Mouse (Mus musculus): ENCODE data around the gene Zfp536.
A peak's percentile ranks its signal among the peaks of the same experiment; 100 is the strongest.

Zfp536 gene

DNA sequence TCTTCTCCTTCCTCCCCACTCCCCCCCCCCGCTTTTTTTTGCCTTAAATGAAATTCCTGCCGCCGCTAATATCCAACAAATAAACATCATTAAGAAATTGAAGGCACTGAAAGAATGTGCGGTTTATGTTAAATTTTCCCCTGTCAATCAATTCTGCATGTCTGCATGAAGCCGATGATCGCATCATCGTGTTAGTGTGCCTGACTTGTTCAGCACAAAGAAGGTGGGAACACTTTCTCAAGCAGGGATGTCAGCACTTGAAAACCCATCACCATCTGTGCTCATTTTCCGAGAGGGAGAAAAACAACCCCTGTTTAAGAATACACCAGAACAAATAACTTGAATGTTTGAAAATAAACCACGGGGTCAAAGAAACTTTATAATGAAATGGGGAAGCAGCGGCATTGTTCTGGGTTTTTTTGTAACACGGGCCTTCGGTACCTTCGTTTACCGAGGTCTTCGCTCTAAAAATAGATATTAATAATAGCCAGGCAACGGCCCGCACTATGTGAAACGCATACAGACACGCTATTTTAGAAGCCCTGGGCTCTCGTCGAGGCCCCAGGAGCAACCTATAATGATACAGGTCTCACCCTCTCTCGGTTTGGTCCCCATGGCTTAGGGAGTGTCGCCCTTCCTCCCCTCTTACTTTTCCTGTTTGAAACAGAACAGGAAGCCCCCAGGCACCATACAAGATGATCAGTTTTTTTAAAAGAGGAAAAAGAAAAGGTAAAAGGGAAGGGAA, 83.7 kb downstream of the Zfp536 start:
- no peak for DNase-seq (ENCODE audit: low spot score)

DNA sequence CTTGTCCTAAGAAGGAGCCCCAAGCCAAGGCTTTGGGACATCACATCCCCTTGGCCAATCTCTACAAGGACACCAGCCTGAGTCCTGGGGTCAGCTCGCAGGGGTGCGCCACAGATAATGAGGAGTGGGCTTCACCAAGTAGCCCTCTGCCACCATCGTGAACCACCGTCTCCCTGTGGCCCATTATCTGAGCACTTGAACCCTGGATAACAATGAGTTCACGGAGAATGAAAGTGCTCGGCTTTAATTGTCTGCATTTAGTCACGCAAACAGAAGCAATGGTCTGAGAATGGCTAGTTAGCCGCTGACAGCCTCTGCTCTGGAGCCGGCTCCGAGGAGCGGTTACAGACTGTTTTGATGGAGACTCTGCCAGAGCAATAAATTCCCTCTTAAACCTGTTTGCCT, 84.3 kb downstream of the Zfp536 start:
- DNase-seq (ENCODE audit: low spot score), result no peak

DNA sequence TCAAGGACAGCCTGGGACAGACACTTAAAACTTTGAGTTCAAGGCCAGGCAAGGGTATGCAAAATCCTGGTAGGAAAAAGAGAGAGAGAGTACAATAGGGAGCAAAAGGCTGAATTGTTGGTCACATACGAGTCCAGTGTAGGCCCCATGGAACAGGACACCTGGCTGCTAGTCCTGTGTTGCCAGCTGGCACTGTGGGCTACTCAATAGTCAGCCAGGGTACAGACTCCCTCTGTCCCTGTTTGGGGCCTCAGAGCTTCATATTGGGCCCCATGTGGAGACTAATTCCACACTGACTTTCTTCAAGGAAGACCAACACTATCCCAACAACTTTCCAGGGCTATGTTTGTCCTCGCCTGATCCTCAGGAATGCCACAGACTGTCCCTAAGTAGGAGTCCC, 87.1 kb downstream of the Zfp536 start:
- DNase-seq (ENCODE audit: low spot score), result no peak

DNA sequence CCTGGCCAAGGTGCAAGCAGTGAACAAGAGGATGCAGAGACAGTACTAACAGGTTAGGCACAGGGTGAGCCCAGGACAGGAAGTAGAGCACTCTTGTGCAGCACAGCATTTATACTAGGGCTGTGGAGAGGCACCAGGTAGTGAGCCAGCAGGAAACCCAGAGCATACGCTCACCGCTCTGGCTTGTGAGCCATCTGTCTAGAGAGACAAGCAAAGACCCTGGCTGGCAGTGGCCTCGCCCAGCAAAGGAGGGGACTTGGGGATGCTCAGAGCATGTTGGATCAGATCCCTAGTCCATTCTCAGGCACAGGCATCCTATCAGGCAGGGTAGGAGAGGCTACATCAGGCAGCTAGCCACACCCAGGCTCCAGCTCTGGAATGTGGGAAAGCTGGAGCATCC, 88.2 kb downstream of the Zfp536 start:
- no peak for DNase-seq (ENCODE audit: low spot score)

DNA sequence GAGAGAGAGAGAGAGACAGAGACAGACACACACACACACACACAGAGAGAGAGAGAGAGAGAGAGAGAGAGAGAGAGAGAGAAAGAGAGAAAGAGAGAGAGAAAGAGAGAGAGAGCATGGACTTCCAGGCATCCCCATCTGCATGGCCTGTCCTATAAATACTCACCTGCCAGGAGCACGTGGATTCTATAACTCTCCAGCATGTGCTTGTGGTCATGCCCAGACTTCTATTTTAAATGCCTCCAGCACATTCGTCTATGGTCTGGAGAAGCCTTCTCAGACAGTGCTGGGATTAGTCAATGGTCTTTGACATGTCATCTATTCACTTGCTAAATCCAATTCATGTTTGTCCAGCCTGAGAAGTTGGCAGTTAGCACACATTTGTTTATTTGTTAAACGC, 92.1 kb downstream of the Zfp536 start:
- DNase-seq (ENCODE audit: low spot score), result no peak

DNA sequence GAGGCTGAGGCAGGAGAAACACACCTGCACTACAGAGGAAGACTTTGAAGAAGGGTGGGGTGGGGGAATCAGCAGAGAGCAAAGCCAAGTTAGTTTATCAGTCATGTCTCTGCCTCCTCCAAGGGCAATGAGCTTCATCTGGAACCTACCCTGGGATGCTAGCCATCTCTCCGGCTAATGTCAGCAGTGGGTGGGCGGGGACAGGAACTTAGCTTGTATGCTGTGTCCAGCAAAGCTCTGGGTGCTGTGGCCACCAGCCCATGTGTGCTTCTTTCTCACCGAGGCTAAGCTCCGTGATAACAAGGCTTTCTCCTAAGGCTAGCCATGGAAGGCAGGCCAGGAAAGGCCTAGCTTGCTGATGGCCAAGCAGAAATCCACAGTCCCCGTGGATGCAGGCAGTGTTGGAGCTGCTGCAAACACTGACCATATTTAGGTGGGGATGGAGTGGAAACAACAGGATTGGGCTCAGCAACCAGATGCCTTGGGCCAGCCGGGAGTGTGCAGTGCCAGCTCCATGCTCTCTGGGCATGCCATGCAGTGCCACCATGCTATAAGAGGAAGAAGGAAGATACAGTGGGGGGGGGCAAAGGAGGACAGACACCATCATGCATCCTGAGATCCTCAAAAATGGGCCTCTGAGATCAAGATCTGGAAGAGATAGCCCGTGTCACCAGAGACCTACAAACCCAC, 109.6 kb downstream of the Zfp536 start:
- no peak for DNase-seq (ENCODE audit: low spot score)

DNA sequence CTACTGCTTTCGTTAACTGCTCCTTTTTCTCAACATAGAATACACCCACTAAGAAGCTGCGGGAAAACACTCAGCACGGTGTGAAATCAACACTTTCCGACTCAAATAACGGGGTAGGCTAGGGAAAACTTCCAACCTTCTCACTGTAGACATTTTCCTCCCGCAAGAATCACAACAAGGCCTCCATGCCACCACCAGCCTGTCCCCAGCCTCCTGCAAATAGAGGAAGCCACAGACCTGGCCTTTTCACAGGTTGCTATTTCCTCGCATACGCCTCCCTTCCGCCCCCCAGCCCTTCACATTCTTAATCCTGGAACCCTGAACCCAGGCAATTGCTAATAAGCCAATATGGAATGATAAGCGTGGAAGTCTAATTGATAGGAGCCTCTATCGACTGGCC, 124.8 kb downstream of the Zfp536 start:
- no peak for DNase-seq (ENCODE audit: low spot score)

DNA sequence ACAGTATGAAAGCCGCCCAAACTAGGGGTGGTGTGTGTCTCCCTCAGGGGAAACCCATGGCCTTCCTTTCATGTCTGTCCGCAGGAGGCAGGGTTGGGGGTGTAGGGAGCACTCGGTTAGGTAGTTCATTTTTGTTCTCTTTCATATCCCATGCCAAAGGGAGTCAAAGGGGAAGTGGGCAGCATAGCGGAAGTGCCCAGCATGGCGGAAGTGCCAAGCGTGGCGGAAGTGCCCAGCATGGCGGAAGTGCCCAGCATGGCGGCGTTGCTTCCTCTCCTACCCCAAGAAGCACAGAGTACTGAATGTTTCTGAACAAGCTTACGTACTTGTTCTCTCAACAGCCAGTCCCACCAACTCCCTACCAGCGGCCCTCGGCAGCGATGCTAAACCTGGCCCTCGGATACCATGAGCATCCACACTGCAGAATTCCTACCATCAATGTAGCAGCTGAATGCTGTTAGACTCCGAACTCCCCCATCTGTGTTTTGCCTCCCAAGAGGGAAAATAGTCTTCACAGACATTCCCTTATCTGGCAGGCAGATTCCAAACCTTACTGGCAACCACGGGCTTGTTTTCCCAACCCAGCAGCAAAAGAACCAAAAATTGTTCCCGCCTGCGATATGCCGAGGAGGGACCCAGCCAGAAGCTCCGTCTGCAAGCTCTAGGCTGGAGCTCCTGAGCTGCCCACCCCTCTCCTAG, 125.4 kb downstream of the Zfp536 start:
- no peak for DNase-seq (ENCODE audit: low spot score)

DNA sequence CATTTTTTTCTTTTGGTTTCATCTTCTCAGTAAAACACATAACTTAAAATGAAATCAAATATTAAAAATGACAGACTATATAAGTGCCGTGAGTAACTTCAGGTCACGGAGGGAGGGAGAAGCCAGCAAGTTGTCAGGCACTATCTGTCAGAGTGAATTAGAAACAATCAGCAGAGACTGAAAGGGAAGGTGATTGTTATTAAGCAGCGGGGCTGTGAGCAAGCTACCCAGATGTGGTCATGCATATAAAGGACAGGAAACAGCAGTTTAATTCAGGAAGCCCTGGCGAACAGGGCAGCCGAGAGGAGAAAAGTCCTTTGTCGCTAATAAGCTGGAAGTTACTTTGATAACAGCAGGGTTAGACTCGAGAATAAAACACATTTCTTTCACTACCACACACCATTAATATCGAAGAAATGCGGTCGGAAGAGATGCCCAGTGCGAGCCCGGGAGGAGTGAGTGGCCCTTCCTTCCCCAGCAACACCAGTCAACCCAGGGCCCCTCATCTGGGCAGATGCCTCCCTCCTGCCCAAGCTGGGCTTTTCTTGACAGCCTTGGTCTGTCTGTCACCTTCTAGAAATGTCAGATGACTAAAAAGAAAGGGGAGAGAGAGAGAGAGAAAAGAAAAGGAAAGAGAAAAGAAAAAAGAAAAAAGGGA, 133.6 kb downstream of the Zfp536 start:
- DNase-seq (ENCODE audit: low spot score), result no peak

DNA sequence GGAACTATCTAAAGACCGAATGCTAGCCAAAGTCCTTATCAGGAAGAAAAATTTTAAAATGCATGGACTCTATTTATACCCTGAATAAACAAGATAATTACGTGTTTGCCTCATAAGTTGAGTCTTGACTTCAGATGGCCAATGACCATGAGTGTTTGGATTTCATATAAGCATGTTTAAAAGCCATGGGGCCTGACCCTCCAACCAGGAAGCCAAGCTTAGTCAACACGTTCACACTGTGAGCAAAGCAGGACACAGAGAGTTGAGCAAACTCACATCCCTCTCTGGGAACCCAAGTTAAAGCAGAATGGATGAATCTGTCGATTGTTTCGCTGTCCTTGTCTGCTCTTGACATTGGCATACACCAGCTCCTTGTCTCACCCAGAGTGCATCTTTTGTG, 138.6 kb downstream of the Zfp536 start:
- no peak for DNase-seq (ENCODE audit: low spot score)

DNA sequence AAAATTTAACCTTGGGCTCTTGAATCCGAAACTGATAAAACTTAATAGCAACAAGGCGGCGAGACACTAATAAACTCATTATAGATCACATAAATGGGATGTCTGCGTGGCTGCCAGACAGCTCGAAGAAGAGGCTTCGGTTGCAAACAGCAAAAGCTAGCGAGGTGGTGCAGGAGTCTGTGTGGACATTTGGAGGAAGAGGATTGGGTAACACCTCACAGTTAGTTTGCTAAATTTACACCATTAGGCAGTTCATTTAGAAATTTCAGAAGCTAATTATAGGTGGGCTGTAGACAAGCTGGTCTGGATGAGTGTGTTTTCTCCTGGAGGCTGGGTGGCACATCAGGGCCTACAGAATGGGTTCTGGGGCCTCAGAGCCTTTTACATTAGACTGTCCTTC, 143.0 kb downstream of the Zfp536 start:
- no peak for DNase-seq (ENCODE audit: low spot score)

DNA sequence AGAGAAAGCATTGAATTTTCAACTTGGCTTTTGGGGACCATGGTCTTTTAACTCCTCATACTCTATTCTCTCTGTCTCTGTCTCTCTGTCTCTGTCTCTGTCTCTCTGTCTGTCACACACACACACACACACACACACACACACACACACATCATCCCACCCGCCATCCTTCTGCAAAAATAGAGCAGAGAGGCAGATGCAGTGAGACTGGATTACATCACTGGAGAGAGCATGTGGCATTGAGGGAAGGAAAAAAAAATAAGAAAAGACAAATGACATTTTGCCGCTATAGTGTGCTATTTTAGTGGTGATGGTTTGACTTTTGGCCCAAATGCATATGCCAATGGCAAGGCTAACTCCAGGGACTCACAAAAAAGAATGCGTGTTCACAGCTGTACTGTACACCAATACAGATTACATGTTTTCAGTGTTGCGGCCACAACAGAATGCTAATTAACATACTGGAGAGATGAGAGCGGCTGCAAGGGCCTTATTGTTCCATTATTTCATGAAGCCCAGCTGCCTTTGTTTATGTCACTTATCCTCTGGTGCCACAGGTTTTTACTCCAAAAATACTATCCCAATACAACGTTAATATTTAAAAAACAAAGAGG, 145.4 kb downstream of the Zfp536 start:
- no peak for DNase-seq (ENCODE audit: low spot score)

DNA sequence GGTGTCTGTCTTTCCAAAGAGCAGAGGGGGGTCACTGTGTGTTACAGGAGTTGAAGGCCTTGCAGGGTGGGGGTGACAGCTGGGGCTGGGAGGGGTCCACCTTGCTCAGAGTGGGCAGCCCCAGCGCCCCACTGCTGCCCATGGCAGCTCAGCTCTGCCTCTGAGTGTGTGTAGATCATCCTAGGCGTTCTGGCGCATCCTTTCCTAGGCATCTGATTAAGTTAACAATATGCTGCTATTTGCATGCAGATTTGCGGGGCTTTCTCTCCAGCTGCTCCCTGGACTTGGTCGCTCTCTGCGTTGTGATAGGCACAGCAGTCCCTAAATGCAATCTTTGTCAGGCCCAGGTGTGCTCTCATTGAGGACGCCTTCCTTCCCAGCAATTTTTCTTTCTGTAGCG, 147.7 kb downstream of the Zfp536 start:
- no peak for DNase-seq (ENCODE audit: low spot score)

DNA sequence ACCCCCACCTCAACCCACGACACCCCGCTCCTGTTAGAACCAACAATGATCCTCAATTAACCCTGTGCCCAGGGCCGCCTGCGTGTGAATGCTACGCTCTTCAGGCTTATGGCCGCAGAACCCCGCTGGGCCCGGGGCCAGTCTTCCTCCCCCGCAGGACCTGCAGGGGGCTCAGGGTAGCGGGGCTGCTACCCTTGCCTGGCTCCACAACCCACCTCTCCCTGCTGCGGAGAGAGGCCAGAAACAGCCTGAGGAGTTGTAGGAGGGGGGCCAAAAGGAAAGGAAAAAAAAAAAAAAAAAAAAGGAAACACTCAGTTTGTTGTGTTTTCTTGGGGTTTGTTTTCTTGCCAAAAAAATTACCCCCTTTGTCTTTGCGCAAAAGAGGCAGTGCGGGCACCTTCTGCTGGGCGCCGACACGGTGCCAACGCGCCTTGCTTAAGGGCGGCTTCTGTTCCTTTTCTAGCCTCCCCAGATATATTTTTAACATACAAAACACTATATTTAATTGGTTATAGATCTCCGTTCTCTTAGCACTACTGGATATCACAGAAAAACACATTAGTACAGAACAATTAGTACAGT, 148.6 kb downstream of the Zfp536 start:
- DNase-seq (ENCODE audit: low spot score), result no peak

DNA sequence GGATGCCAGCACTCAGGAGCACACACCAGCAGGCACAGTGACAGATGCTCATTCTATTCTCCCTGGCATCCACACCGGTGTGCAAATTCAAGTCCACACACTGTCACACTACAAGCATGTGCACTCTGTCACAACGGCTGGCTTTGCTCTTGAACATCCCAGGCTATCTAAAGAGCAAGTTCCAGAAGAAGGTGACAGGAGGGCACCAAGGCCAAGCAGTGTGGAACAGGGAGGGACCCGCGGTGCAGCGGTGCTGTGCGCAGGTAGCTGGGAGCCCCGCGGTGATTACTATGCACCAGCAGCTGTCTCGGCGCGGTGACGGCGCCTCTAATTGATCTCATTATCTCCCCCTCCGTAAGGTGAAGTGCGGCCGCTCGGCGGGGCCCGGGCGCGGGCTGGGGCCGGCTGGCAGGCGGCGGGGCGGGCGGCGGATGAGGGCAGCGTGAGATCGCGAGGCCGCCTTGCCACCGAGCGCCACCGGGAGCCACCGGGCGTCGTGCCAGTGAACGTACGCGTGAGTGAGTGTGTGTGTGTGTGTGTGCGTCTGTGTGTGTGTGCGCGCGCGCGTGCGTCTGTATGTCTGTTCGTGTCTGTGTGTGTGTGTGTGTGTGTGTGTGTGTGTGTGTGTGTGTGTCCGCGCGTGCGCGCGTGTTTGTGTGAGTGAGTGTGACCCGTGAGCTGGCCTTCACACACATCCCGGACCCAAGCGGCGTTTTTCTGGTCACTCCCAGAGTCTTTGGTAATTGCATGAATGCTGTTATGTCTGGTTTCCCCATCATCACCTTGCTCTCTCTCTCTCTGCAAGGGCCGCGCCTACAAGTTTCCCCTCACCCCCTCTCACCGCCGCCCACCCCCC, 149.3 kb downstream of the Zfp536 start:
- DNase-seq (ENCODE audit: low spot score), result peak; percentile 57

DNA sequence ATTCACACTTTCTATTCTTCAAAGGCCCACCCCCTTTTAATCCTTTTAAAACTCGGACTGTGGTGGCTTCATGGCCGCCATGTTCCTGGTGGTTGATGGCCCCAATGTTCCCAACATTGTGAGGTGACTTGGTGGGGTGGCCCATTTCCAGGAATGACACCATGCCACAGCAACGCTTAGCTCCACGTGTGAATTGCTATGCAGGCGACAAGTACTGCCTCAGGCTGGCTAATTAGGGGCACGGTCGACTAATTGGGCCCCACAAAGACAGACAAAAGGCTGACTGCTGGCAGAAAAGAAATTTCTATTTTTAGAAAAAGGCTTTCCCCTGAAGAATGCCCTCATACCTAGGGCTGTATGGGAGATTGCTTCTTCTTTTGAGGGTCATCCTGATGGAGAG, 154.2 kb downstream of the Zfp536 start:
- no peak for DNase-seq (ENCODE audit: low spot score)

DNA sequence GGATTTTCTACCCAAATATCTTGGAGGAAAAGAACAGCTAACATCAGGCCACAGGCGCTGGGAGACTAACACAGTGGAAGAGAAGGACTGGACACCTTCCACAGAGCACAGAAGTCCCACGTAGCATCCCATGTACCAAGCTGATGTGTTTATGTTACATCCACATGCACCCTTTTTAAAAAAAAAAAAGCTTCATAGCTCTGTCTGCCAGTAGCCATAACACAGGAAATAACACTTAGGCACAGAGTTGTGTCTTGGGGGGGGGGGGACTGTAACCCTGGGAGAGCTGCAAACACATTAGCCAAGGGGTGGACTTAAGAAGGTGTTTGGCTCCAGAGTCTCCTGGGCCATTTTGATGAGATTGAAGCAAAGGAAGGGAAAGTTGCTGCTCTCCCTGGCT, 155.6 kb downstream of the Zfp536 start:
- no peak for DNase-seq (ENCODE audit: low spot score)

DNA sequence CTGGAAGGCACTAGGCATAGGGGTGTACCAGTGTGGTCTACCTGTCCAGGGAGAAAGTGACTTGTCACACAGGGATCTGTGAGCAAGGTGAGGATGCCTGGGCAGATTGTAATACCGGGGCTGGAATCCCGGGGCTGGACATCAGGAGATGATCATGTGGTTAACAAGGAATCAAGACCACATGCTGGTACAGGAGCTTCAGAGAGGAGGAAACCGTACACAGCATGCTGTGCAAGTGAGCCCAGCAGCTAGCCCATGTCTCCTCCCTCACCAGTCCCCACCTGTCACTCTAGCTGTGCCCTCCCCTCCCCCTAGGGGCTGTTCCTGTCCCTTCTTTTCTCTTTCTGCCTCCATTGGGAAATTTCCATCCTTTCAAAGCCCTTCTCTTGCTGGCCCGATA, 157.5 kb downstream of the Zfp536 start:
- no peak for DNase-seq (ENCODE audit: low spot score)

DNA sequence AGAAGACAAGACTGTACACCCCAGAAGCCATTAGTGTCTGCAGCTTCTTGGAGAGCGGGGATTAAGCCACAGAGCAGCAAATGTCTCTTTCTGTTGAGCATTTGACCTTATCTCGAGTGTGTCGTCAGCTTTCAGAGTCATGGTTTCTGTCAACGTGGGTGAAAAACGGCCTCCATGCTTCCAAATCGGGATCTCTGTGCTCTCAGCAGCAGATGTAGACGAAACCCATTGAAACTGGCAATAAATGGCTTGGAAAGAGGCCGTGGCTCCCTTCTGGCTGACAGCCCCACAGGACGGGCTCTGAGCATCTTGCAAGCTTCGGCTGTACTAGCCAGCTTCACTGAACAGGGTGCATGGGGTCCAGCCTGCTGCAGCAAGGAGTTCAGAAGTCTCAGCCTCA, 159.1 kb downstream of the Zfp536 start:
- no peak for DNase-seq (ENCODE audit: low spot score)

DNA sequence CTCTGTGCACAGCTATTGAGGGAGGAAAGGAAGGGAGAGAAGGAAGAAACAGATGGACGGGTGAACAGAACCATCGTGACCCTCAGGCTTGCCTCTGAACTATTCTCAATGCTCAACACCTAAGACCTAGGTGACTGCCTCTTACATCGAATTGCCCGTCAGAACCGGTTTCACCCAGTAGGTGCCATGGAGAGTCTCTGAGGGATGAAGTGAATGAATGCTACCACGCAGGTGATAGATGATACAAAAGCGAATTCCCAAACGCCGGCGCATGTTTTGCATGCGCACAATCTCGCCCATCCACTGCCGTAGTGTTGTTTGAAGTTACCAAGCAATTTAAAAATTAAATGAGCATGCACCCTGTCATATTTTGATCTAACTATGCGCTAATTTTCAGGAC, 164.9 kb downstream of the Zfp536 start:
- no peak for DNase-seq (ENCODE audit: low spot score)

DNA sequence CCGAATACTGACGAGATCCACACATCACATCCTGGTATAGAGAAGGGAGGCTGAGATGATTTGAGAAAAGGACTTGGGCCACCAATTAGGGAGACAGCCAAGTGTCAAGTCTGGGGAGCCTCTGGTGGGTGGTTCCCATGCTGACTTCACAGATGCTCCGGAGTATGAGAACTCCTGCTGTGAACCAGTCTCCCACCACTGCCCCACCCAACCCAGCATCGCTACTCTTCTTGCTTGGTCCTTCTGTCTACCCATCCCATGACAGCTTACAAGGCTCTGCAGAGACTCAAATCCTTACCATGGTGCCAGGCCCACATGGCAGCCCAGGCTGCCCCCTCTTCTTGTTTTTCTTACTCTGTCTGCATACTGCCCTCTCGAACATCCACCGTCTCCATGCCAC, 165.5 kb downstream of the Zfp536 start:
- DNase-seq (ENCODE audit: low spot score), result no peak
